Mouse (Mus musculus) cerebellum, adult 2 months (tissue): ENCODE results near the gene D10Jhu81e.

Source experiments
- CTCF ChIP-seq: fragments of 200-500 bp; IDR thresholded peaks from 2 replicates; pipeline ENCODE4 v1.5.1; 2011; ENCODE audit warnings: low read depth, mild to moderate bottlenecking, control low read depth, low read length, moderate library complexity, borderline replicate concordance; ENCODE audit not compliant: insufficient read depth
- POLR2A ChIP-seq: fragments of 200-500 bp; IDR thresholded peaks from 2 replicates; pipeline ENCODE4 v1.6.1; 2011; ENCODE audit warnings: low read length, control low read depth, borderline replicate concordance; ENCODE audit not compliant: insufficient read depth

DNA sequence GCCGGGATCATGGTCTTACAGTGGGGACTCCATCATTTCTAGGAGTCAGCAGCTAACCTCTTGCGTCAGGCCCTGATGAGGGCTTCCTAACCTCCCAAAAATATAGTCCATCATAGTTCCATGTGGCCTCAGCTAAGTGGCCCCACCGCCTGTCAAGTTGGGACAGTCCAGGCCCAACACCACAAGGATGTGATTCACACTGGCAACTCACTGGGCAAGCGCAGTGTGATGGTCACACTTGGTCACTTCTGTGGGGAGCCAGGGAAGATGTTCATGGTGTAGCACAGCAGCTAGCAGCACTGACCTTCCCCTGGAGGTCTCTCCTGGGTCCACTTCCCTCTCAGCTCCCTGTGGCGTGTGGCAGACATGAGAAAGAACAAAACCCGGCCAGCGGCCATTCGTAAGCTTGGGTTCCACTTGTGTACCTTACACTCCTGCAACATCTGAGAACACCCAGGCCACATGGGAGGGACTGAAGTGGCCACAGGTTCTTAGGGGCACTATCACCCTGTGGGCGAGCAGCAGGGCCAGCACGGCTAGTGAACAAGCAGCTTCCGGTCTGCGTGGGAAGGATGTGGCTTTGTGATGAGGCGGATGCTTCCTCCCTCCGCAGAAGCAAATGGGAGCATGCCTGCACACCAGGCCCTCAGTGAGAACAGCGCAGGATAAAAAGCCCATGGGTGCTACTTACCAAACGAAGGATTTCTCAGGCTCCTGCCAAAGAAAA is 9.1 kb downstream of the D10Jhu81e start:
- TF ChIP-seq CTCF (no peak), POLR2A (no peak)
